Mouse (Mus musculus): ENCODE measurements around the gene Rev1. TPM values are rescaled to one million over a fixed set of nuclear protein-coding genes. Genes with fewer than 3 reads are reported as not detected.
A peak's percentile ranks its signal among the peaks of the same experiment; 100 is the strongest.

Rev1 gene
- polyA plus RNA-seq, 1 experiment: 4.4 TPM

DNA sequence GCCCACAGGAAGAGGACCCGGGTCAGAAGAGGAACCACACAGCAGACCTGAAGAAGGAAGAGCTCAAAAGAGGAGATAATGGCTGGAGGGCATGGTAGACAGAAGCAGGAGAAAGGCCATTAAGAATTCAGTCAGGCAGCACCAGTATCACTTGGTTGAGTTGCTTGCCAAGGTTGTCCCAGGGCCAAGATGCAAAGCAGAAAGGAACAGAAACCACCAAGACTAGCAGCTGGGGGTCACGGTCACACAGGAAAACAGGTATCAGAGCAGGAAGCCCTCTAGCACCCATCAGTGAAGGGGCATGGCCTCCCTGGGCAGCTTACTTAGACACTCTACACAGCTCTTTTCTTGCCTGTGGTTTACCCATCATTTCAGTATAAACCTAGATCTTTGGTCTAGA, 9.8 kb upstream of the Rev1 start:
- no peak overlapping the region for H3ac ChIP-seq (ENCODE audit: control insufficient read depth, insufficient read length)
- TF ChIP-seq USF1 (IDR thresholded peaks at IDR 0.05; ENCODE audit: low read depth) (no peak), E2F4 (IDR thresholded peaks at IDR 0.05; ENCODE audit: insufficient read depth) (no peak), CEBPB (IDR thresholded peaks at IDR 0.05; ENCODE audit: insufficient read depth, poor library complexity, severe bottlenecking) (no peak)
- H3K4me2 ChIP-seq (ENCODE audit: low read depth): no peak overlapping the region
- peaks cover 3% of the 10 kb centered on the region for H3K27me3 ChIP-seq (ENCODE audit: control insufficient read depth, insufficient read depth, insufficient read length)
- no peak overlapping the region for H3K4me3 ChIP-seq
- H3K36me3 ChIP-seq (ENCODE audit: control insufficient read depth, insufficient read depth): no peaks in the 10 kb centered on the region
- H3K79me2 ChIP-seq (ENCODE audit: control insufficient read depth, insufficient read depth): no peaks in the 10 kb centered on the region

DNA sequence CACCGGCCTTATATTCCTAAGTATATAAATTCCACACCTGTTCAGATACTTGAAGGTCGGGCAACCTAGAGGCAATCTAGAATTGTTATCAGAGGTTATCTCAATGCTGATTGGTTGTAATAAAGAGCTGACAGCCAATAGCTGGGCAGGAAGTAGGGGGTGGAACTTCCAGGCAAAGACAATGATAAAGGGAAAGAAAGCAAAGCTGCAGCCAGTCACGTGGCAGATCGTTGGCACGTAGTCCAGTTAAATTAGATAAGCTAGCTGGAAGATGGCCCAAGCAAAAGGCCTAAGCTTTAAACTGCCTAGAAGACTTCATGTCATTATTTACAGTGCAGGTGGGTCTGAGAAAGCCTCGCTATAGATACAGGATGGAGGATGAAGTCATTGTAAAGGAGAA, 3.3 kb upstream of the Rev1 start:
- no peaks in the 10 kb centered on the region for H3K27me3 ChIP-seq (ENCODE audit: control insufficient read depth, insufficient read depth, insufficient read length)
- no peak overlapping the region for H3K4me3 ChIP-seq
- TF ChIP-seq REST (IDR thresholded peaks at IDR 0.05; ENCODE audit: insufficient read depth, insufficient read length): no peak
- TF ChIP-seq MYOD1 (IDR thresholded peaks at IDR 0.05; ENCODE audit: control insufficient read depth in 1 of 3, insufficient read length in 2 of 3, low read depth in 2 of 3): no peak
- TF ChIP-seq SRF (IDR thresholded peaks at IDR 0.05; ENCODE audit: control insufficient read depth, insufficient read length, low read depth): no peak
- no peak overlapping the region for H3ac ChIP-seq (ENCODE audit: control insufficient read depth, insufficient read length)
- H3K36me3 ChIP-seq (ENCODE audit: control insufficient read depth, insufficient read depth): no peaks in the 10 kb centered on the region
- H3K79me2 ChIP-seq (ENCODE audit: control insufficient read depth, insufficient read depth): peaks cover 10% of the 10 kb centered on the region
- no peak overlapping the region for H3K4me2 ChIP-seq (ENCODE audit: low read depth)

DNA sequence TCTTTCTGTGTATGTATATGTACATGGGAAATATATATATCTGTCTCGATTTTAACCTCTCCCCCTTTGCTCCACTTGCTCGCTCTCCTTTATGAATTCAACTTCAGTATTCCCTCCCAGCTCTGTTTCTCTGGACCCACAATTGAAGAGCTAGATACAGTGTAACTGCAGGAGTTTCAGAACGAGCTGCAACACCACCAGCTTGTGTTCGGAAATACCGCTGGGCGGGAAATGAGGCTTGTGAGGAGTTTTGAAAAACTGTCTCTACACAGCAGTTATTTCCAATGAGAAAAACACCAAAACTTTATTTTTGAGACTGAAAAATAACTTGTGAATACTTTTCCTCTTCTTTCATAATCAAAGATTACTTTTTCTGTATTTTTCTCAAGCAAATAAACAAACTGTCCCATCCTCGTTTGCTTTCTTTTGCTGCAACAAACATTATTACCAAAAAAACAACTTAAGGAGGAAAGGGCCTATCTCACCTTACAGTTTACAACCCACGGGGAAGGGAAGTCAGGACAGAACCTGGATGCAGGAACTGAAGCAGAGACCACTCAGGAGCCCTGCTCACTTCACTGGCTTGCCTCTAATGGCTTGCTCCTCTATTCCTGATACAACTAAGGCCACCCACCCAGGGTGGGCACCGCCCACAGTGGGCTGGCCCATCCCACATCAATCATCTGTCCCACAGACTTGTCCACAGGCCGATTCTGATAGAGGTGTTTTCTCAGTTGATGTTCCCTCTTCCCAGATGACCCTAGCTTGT, 1.3 kb upstream of the Rev1 start:
- TF ChIP-seq SRF (IDR thresholded peaks at IDR 0.05; ENCODE audit: control insufficient read depth, insufficient read length, low read depth) (no peak), MAX (IDR thresholded peaks at IDR 0.05; ENCODE audit: low read depth) (no peak), REST (IDR thresholded peaks at IDR 0.05; ENCODE audit: insufficient read depth, insufficient read length) (no peak), TCF3 (IDR thresholded peaks at IDR 0.05; ENCODE audit: insufficient read length, low read depth) (no peak), MYOD1 (IDR thresholded peaks at IDR 0.05; ENCODE audit: control insufficient read depth in 1 of 3, insufficient read length in 2 of 3, low read depth in 2 of 3) (no peak), USF1 (IDR thresholded peaks at IDR 0.05; ENCODE audit: low read depth) (no peak), E2F4 (IDR thresholded peaks at IDR 0.05; ENCODE audit: insufficient read depth) (no peak), TCF12 (IDR thresholded peaks at IDR 0.05; ENCODE audit: insufficient read depth, poor library complexity, severe bottlenecking) (no peak), POLR2A (IDR thresholded peaks at IDR 0.05; ENCODE audit: insufficient read length, low read depth) (no peak), CEBPB (IDR thresholded peaks at IDR 0.05; ENCODE audit: insufficient read depth, poor library complexity, severe bottlenecking) (no peak), POLR2AphosphoS2 (IDR thresholded peaks at IDR 0.05; ENCODE audit: insufficient read length, low read depth) (no peak)
- Histone ChIP-seq H3K79me2 (ENCODE audit: control insufficient read depth, insufficient read depth) (peaks cover 27% of the 10 kb centered on the region), H3K4me3 (peak overlapping the region; percentile 30), H3ac (ENCODE audit: control insufficient read depth, insufficient read length) (no peak overlapping the region), H3K4me2 (ENCODE audit: low read depth) (peak overlapping the region; percentile 88), H3K36me3 (ENCODE audit: control insufficient read depth, insufficient read depth) (no peaks in the 10 kb centered on the region), H3K27me3 (ENCODE audit: control insufficient read depth, insufficient read depth, insufficient read length) (no peaks in the 10 kb centered on the region)

DNA sequence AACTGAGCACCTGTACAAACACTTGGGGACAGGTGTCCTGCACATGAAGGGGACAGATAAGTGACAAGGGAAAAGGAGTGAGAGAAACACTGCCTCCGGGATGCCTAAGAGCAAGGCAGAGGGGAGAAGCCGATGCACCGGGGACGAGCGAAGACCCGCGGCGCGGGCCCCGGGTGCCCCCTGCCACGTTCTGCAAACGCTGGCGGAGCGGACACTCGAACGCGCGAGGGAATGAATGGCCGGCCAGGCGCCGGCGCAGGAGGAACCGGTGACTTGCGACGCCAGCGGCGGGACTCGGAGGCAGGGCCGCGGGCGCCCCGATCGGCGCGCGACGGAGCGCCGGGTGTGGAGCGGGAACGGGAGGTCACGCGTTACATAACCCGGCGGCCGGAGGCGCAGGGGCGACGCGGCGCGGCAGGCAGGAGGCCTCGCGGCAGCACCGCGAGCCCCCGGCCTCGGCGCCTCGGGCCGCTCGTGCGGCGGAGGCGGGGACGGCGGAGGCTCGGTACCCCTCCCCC, 623 bp downstream of the Rev1 start:
- Histone ChIP-seq H3ac (ENCODE audit: control insufficient read depth, insufficient read length) (peak overlapping the region; percentile 80), H3K4me2 (ENCODE audit: low read depth) (peak overlapping the region; percentile 89), H3K4me3 (peak overlapping the region; percentile 30), H3K27me3 (ENCODE audit: control insufficient read depth, insufficient read depth, insufficient read length) (no peaks in the 10 kb centered on the region), H3K79me2 (ENCODE audit: control insufficient read depth, insufficient read depth) (peaks cover 47% of the 10 kb centered on the region), H3K36me3 (ENCODE audit: control insufficient read depth, insufficient read depth) (no peaks in the 10 kb centered on the region)
- TF ChIP-seq SRF (IDR thresholded peaks at IDR 0.05; ENCODE audit: control insufficient read depth, insufficient read length, low read depth) (no peak), MYOG (IDR thresholded peaks at IDR 0.05; ENCODE audit: control insufficient read depth in 1 of 3, insufficient read depth in 1 of 3, insufficient read length in 2 of 3, low read depth in 2 of 3) (peak in 1 of 3 experiments; percentile 13), E2F4 (IDR thresholded peaks at IDR 0.05; ENCODE audit: insufficient read depth) (no peak)

DNA sequence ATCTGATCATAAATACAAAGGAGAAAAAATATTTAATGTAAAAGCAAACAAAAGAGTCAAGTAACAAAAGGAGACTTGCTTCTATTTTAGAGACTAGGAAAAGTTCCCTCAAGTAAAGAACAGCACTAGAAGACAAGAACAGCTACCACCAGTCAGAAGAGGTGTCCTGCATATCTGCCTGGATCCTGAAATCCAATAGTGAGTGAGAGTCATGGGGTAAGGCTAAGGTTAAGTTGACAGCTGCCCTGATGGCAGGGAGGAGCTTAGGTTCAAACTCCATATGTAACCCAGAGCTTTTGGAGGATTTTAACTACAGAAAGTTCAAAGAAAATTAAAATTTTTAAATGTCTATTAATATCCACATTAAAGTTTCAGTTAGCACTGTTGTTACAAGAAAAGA, 2.6 kb downstream of the Rev1 start:
- Histone ChIP-seq H3K79me2 (ENCODE audit: control insufficient read depth, insufficient read depth) (peaks cover 66% of the 10 kb centered on the region), H3K27me3 (ENCODE audit: control insufficient read depth, insufficient read depth, insufficient read length) (no peaks in the 10 kb centered on the region), H3ac (ENCODE audit: control insufficient read depth, insufficient read length) (no peak overlapping the region), H3K4me3 (no peak overlapping the region), H3K36me3 (ENCODE audit: control insufficient read depth, insufficient read depth) (no peaks in the 10 kb centered on the region), H3K4me2 (ENCODE audit: low read depth) (peak overlapping the region; percentile 89)
- TF ChIP-seq MAX (IDR thresholded peaks at IDR 0.05; ENCODE audit: low read depth): no peak

DNA sequence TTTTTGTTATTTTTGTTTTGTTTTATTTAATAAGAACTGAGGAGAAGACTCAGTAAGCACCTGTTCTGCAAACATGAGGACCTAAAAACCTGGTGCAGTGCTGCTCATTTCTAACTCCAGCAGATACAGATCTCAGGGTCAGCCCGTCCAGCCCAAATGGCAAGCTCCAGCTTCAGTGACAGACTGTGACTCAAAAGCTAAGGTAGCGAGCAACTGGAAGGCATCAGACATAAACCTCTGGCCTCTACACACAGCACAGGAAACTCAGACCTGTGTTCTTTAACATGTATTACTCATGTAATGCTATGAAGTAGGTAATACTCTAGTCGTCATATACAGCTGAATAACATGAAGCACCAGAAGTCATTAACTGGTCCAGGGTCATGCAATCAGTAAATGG, 3.2 kb downstream of the Rev1 start:
- H3K4me2 ChIP-seq (ENCODE audit: low read depth): no peak overlapping the region
- H3K79me2 ChIP-seq (ENCODE audit: control insufficient read depth, insufficient read depth): peaks cover 72% of the 10 kb centered on the region
- TF ChIP-seq USF1 (IDR thresholded peaks at IDR 0.05; ENCODE audit: low read depth) (no peak), TCF12 (IDR thresholded peaks at IDR 0.05; ENCODE audit: insufficient read depth, poor library complexity, severe bottlenecking) (no peak), MYOD1 (IDR thresholded peaks at IDR 0.05; ENCODE audit: control insufficient read depth in 1 of 3, insufficient read length in 2 of 3, low read depth in 2 of 3) (no peak), MAX (IDR thresholded peaks at IDR 0.05; ENCODE audit: low read depth) (no peak), CEBPB (IDR thresholded peaks at IDR 0.05; ENCODE audit: insufficient read depth, poor library complexity, severe bottlenecking) (no peak)
- no peaks in the 10 kb centered on the region for H3K27me3 ChIP-seq (ENCODE audit: control insufficient read depth, insufficient read depth, insufficient read length)
- H3K36me3 ChIP-seq (ENCODE audit: control insufficient read depth, insufficient read depth): no peaks in the 10 kb centered on the region
- H3ac ChIP-seq (ENCODE audit: control insufficient read depth, insufficient read length): no peak overlapping the region
- no peak overlapping the region for H3K4me3 ChIP-seq

All from myocyte (in vitro differentiated cells).